Mouse (Mus musculus): ENCODE results near the gene Dchs1. TPM values are rescaled to one million over a fixed set of nuclear protein-coding genes. Genes with fewer than 3 reads are reported as not detected.

Dchs1 gene
- polyA plus RNA-seq, 1 experiment = 0.17 TPM

GRCm38 (mm10) chr7:105764331-105764730, 23.1 kb downstream of the Dchs1 start:
- Histone ChIP-seq H3K4me3 (replicated peaks; ENCODE audit: control insufficient read depth, low read depth, low read length) (no peak overlapping the region), H3K27ac (ENCODE audit: control insufficient read depth, insufficient read depth, low read depth, low read length, poor library complexity) (no peak overlapping the region), H3K4me1 (ENCODE audit: control insufficient read depth, insufficient read depth, low read length) (no peaks in the 10 kb centered on the region)
- WGBS = 89% methylated on average over 11 of the region's 11 CpGs
- TF ChIP-seq POLR2A (IDR thresholded peaks at IDR 0.05; ENCODE audit: borderline replicate concordance, control insufficient read depth, low read depth, low read length) = no peak

- no peak for TF ChIP-seq POLR2A (IDR thresholded peaks at IDR 0.05; ENCODE audit: borderline replicate concordance, control insufficient read depth, low read depth, low read length)
- TF ChIP-seq CTCF (IDR thresholded peaks at IDR 0.05; ENCODE audit: control insufficient read depth, insufficient read depth, low read length) = no peak
- H3K4me1 ChIP-seq (ENCODE audit: control insufficient read depth, insufficient read depth, low read length) = no peaks in the 10 kb centered on the region
- 38% methylated on average over 55 of the region's 55 CpGs for WGBS
- no peak overlapping the region for H3K4me3 ChIP-seq (replicated peaks; ENCODE audit: control insufficient read depth, low read depth, low read length)
- no peak overlapping the region for H3K27ac ChIP-seq (ENCODE audit: control insufficient read depth, insufficient read depth, low read depth, low read length, poor library complexity)
Measured at GRCm38 (mm10) chr7:105762517-105763270, 24.8 kb downstream of the Dchs1 start.

- TF ChIP-seq POLR2A (IDR thresholded peaks at IDR 0.05; ENCODE audit: borderline replicate concordance, control insufficient read depth, low read depth, low read length) (no peak), CTCF (IDR thresholded peaks at IDR 0.05; ENCODE audit: control insufficient read depth, insufficient read depth, low read length) (no peak)
- H3K4me1 ChIP-seq (ENCODE audit: control insufficient read depth, insufficient read depth, low read length) = no peaks in the 10 kb centered on the region
- no peak overlapping the region for H3K27ac ChIP-seq (ENCODE audit: control insufficient read depth, insufficient read depth, low read depth, low read length, poor library complexity)
- no peak overlapping the region for H3K4me3 ChIP-seq (replicated peaks; ENCODE audit: control insufficient read depth, low read depth, low read length)
- 50% methylated on average over 51 of the region's 51 CpGs for WGBS
Measured at GRCm38 (mm10) chr7:105761813-105762484, 25.5 kb downstream of the Dchs1 start.

- WGBS = 86% methylated on average over 10 of the region's 10 CpGs
- no peak for TF ChIP-seq CTCF (IDR thresholded peaks at IDR 0.05; ENCODE audit: control insufficient read depth, insufficient read depth, low read length)
- TF ChIP-seq POLR2A (IDR thresholded peaks at IDR 0.05; ENCODE audit: borderline replicate concordance, control insufficient read depth, low read depth, low read length) = no peak
- H3K27ac ChIP-seq (ENCODE audit: control insufficient read depth, insufficient read depth, low read depth, low read length, poor library complexity) = no peak overlapping the region
- H3K4me1 ChIP-seq (ENCODE audit: control insufficient read depth, insufficient read depth, low read length) = peaks cover 2% of the 10 kb centered on the region; the same call in 1 of the 2 replicates
- H3K4me3 ChIP-seq (replicated peaks; ENCODE audit: control insufficient read depth, low read depth, low read length) = no peak overlapping the region
Measured at GRCm38 (mm10) chr7:105753281-105753680, 34.2 kb downstream of the Dchs1 start.

GRCm38 (mm10) chr7:105752716-105753115, 34.7 kb downstream of the Dchs1 start:
- TF ChIP-seq POLR2A (IDR thresholded peaks at IDR 0.05; ENCODE audit: borderline replicate concordance, control insufficient read depth, low read depth, low read length) = no peak
- no peak for TF ChIP-seq CTCF (IDR thresholded peaks at IDR 0.05; ENCODE audit: control insufficient read depth, insufficient read depth, low read length)
- 83% methylated on average over 2 of the region's 2 CpGs for WGBS
- peaks cover 2% of the 10 kb centered on the region; the same call in 1 of the 2 replicates for H3K4me1 ChIP-seq (ENCODE audit: control insufficient read depth, insufficient read depth, low read length)
- no peak overlapping the region for H3K27ac ChIP-seq (ENCODE audit: control insufficient read depth, insufficient read depth, low read depth, low read length, poor library complexity)
- H3K4me3 ChIP-seq (replicated peaks; ENCODE audit: control insufficient read depth, low read depth, low read length) = no peak overlapping the region

GRCm38 (mm10) chr7:105751491-105752433, 35.7 kb downstream of the Dchs1 start, which contains the start of gene Tpp1:
Gene Tpp1, minus strand, starts transcription at chr7:105752235.
- WGBS = 23% methylated on average over 20 of the region's 20 CpGs
- Histone ChIP-seq H3K4me3 (replicated peaks; ENCODE audit: control insufficient read depth, low read depth, low read length) (peak within 1 kb of the TSS; percentile 77), H3K4me1 (ENCODE audit: control insufficient read depth, insufficient read depth, low read length) (peaks cover 2% of the 10 kb centered on the region; the same call in 1 of the 2 replicates), H3K27ac (ENCODE audit: control insufficient read depth, insufficient read depth, low read depth, low read length, poor library complexity) (no peak within 1 kb of the TSS)
- no peak for TF ChIP-seq CTCF (IDR thresholded peaks at IDR 0.05; ENCODE audit: control insufficient read depth, insufficient read depth, low read length)
- no peak for TF ChIP-seq POLR2A (IDR thresholded peaks at IDR 0.05; ENCODE audit: borderline replicate concordance, control insufficient read depth, low read depth, low read length)

- no peak overlapping the region for H3K27ac ChIP-seq (ENCODE audit: control insufficient read depth, insufficient read depth, low read depth, low read length, poor library complexity)
- H3K4me3 ChIP-seq (replicated peaks; ENCODE audit: control insufficient read depth, low read depth, low read length) = no peak overlapping the region
- TF ChIP-seq POLR2A (IDR thresholded peaks at IDR 0.05; ENCODE audit: borderline replicate concordance, control insufficient read depth, low read depth, low read length) = no peak
- TF ChIP-seq CTCF (IDR thresholded peaks at IDR 0.05; ENCODE audit: control insufficient read depth, insufficient read depth, low read length) = no peak
- H3K4me1 ChIP-seq (ENCODE audit: control insufficient read depth, insufficient read depth, low read length) = peaks cover 4% of the 10 kb centered on the region
- WGBS = 80% methylated on average over 2 of the region's 2 CpGs
Measured at GRCm38 (mm10) chr7:105747776-105748175, 39.7 kb downstream of the Dchs1 start.
